Mouse (Mus musculus): ENCODE measurements around the gene Myadml2. TPM values are rescaled to one million over a fixed set of nuclear protein-coding genes. Genes with fewer than 3 reads are reported as not detected.
A peak's percentile ranks its signal among the peaks of the same experiment; 100 is the strongest.

The Myadml2 gene
- polyA plus RNA-seq, 1 experiment from 2014 or later = not detected

GRCm38 (mm10) chr11:120634810-120635209, 13.1 kb downstream of the Myadml2 start:
- Histone ChIP-seq H3K36me3 (no peaks in the 10 kb centered on the region), H3K27me3 (no peaks in the 10 kb centered on the region), H3K9me3 (no peaks in the 10 kb centered on the region), H3K27ac (replicated peaks) (no peak overlapping the region), H3K4me3 (no peak overlapping the region), H3K9ac (replicated peaks) (no peak overlapping the region), H3K4me1 (peaks cover 32% of the 10 kb centered on the region), H3K4me2 (replicated peaks) (no peak overlapping the region)
- WGBS = 81% methylated on average over 5 of the region's 5 CpGs
- ATAC-seq (replicated peaks) = no peak

DNA sequence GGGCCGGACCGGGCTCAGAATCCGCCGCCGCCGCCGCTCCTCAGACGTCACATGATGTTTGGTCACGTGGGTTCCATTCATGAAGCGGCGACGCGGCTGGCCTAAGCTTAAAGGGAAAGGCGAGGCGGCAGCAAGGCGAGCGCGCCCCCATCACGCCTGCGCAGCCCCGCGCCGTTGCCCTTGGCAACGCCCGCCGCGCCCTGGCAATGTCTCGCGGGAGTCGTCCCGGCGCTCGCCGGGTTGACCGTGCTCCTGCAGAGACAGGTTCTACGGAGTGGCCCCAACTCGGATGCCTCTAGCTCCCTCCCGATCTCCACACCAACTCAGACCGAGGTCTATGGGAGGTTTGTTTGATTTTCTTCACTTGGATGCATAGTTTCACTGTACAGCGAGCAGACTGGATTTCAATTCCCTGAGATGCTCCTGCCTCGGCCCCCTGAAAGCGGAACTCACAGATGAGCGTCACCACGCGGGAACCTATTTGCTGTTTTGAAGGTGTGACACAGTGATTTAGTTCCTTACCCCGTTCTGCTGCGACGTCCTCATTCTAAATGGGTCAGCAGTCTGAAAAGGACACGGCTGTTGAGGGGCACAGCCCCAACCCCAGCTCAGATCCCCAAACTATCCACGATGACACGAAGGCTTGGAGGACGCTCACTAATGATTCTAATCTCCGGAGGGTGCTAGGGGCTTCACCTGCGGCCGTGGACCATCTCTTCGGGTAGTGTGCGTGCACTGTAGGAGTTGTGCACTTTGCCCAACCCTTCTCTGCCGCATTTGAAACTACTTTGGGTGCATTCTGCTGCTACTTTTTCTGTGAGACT, 14.2 kb downstream of the Myadml2 start, which contains the start of gene Mafg:
Gene Mafg (minus strand): TSS at position 81 of the 824 bp plus-strand sequence.
- peak within 1 kb of the TSS; percentile 76 for H3K27ac ChIP-seq (replicated peaks)
- peak within 1 kb of the TSS; percentile 62 for H3K9ac ChIP-seq (replicated peaks)
- no peaks in the 10 kb centered on the region for H3K27me3 ChIP-seq
- H3K4me1 ChIP-seq = peaks cover 35% of the 10 kb centered on the region
- peaks cover 7% of the 10 kb centered on the region for H3K36me3 ChIP-seq
- peak within 1 kb of the TSS; percentile 90 for H3K4me2 ChIP-seq (replicated peaks)
- peak; percentile 93 for ATAC-seq (replicated peaks)
- WGBS = 11% methylated on average over 58 of the region's 58 CpGs
- H3K4me3 ChIP-seq = peak within 1 kb of the TSS; percentile 58
- no peaks in the 10 kb centered on the region for H3K9me3 ChIP-seq

- Histone ChIP-seq H3K9me3 (no peaks in the 10 kb centered on the region), H3K27me3 (no peaks in the 10 kb centered on the region), H3K27ac (replicated peaks) (peak overlapping the region; percentile 76), H3K4me3 (peak overlapping the region; percentile 58), H3K36me3 (peaks cover 10% of the 10 kb centered on the region), H3K4me1 (peaks cover 35% of the 10 kb centered on the region), H3K4me2 (replicated peaks) (peak overlapping the region; percentile 90), H3K9ac (replicated peaks) (peak overlapping the region; percentile 62)
- under 1% methylated on average over 106 of the region's 116 CpGs for WGBS
- peak; percentile 88 for ATAC-seq (replicated peaks)
Observed at GRCm38 (mm10) chr11:120632559-120633519, 15.1 kb downstream of the Myadml2 start.

DNA sequence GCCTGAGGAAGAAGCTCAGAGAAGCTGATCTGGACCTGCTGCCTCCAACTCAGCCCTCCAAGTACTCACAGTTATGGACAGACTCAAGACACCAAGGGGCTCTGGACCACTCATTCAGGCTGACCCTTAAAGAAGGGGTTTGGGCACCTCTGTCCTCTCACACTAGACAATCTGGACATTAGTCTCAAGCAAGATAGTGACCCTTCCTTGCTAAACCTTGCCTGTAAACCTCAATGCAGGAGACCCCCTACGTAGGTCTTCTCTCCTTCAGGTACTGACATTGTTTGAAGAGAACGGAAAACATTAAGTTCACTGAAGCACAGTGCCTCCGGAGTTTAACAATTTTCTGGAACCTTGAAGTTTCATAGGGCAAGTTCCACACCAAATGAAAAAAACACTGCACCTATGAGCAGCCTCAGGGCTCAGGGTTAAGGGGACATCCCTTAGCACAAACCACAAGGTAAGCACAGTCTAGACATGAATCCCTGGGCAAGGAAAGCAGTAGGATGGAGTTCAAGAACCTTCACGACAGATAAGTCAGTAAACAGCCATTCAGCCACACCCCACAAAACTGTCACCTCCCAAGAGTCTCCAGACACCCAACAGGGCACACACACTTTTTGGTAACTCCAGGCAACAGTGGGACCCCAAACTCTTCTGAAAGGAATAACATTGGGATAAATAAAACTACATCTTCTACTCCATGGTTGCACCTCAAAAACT, 16.1 kb downstream of the Myadml2 start:
- no peak overlapping the region for H3K27ac ChIP-seq (replicated peaks)
- peaks cover 35% of the 10 kb centered on the region for H3K4me1 ChIP-seq
- peak overlapping the region; percentile 90 for H3K4me2 ChIP-seq (replicated peaks)
- H3K36me3 ChIP-seq = peaks cover 17% of the 10 kb centered on the region
- peak overlapping the region; percentile 58 for H3K4me3 ChIP-seq
- no peak for ATAC-seq (replicated peaks)
- H3K27me3 ChIP-seq = no peaks in the 10 kb centered on the region
- no peaks in the 10 kb centered on the region for H3K9me3 ChIP-seq
- H3K9ac ChIP-seq (replicated peaks) = peak overlapping the region; percentile 62
- 67% methylated on average over 4 of the region's 4 CpGs for WGBS

GRCm38 (mm10) chr11:120630881-120631725, 16.9 kb downstream of the Myadml2 start:
- Histone ChIP-seq H3K4me1 (peaks cover 35% of the 10 kb centered on the region), H3K9me3 (no peaks in the 10 kb centered on the region), H3K27ac (replicated peaks) (no peak overlapping the region), H3K9ac (replicated peaks) (no peak overlapping the region; the same call in 1 of the 2 replicates), H3K27me3 (no peaks in the 10 kb centered on the region), H3K36me3 (peaks cover 22% of the 10 kb centered on the region), H3K4me3 (peak overlapping the region; percentile 58; the same call in 1 of the 2 replicates), H3K4me2 (replicated peaks) (peak overlapping the region; percentile 90; the same call in 1 of the 2 replicates)
- no peak for ATAC-seq (replicated peaks)
- WGBS = 50% methylated on average over 7 of the region's 7 CpGs

DNA sequence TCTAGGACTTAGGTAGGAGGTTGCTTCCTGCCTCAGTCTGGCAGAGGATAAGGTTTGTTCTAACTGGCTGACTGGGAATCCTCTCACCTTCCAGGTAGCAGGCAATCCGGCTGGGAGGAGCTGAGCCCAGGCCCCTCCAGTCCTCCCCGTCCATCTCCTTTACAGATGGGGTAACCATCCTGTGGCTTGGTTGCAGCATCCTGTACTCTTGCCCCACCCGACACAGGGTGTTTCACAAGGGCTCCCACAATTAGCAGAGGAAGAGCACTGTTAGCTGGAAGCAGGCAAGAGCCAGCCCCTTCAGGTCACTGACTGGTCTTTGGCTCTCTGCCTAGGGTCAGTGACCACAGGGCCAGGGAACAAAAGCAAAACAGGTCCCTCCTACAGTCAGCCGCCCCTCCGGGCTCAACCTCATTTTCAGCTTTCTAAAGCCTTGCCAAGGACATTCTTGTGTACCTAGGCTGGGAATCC, 17.5 kb downstream of the Myadml2 start:
- no peaks in the 10 kb centered on the region for H3K27me3 ChIP-seq
- H3K4me2 ChIP-seq (replicated peaks) = no peak overlapping the region
- H3K9me3 ChIP-seq = no peaks in the 10 kb centered on the region
- no peak overlapping the region for H3K9ac ChIP-seq (replicated peaks)
- ATAC-seq (replicated peaks) = no peak
- H3K27ac ChIP-seq (replicated peaks) = no peak overlapping the region
- peaks cover 41% of the 10 kb centered on the region for H3K4me1 ChIP-seq
- H3K36me3 ChIP-seq = peaks cover 22% of the 10 kb centered on the region
- WGBS = 37% methylated on average over 5 of the region's 5 CpGs
- H3K4me3 ChIP-seq = no peak overlapping the region

DNA sequence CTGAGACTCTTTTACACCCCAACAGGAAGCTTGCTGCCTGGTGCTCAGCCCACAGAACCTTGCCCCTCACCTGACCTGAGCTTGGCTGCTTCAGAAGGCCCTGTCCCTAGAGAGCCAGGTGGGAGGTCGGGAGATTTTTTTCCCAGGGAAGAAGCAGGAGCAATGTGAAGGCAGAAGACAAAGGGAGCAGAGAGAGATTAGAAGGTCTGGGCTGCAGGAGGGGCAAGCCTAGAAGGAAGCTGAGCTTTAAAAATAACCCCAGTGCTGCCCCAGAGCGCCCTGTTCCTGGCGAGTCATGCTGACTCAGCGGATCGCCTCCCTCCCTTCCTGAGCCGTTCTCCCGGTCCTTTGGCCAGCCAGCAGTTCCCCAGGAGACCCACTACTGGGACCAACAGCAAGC, 18.0 kb downstream of the Myadml2 start:
- no peak overlapping the region for H3K4me3 ChIP-seq
- H3K27ac ChIP-seq (replicated peaks) = no peak overlapping the region
- WGBS = 44% methylated on average over 7 of the region's 7 CpGs
- no peak overlapping the region for H3K9ac ChIP-seq (replicated peaks)
- H3K27me3 ChIP-seq = no peaks in the 10 kb centered on the region
- peaks cover 45% of the 10 kb centered on the region for H3K4me1 ChIP-seq
- no peak overlapping the region for H3K4me2 ChIP-seq (replicated peaks)
- H3K36me3 ChIP-seq = peaks cover 22% of the 10 kb centered on the region
- no peaks in the 10 kb centered on the region for H3K9me3 ChIP-seq
- no peak for ATAC-seq (replicated peaks)

GRCm38 (mm10) chr11:120629341-120629730, 18.6 kb downstream of the Myadml2 start:
- Histone ChIP-seq H3K27me3 (no peaks in the 10 kb centered on the region), H3K36me3 (peaks cover 22% of the 10 kb centered on the region), H3K4me3 (no peak overlapping the region), H3K9me3 (no peaks in the 10 kb centered on the region), H3K9ac (replicated peaks) (no peak overlapping the region), H3K27ac (replicated peaks) (no peak overlapping the region), H3K4me2 (replicated peaks) (no peak overlapping the region), H3K4me1 (peaks cover 46% of the 10 kb centered on the region)
- ATAC-seq (replicated peaks) = no peak
- 72% methylated on average over 23 of the region's 23 CpGs for WGBS

DNA sequence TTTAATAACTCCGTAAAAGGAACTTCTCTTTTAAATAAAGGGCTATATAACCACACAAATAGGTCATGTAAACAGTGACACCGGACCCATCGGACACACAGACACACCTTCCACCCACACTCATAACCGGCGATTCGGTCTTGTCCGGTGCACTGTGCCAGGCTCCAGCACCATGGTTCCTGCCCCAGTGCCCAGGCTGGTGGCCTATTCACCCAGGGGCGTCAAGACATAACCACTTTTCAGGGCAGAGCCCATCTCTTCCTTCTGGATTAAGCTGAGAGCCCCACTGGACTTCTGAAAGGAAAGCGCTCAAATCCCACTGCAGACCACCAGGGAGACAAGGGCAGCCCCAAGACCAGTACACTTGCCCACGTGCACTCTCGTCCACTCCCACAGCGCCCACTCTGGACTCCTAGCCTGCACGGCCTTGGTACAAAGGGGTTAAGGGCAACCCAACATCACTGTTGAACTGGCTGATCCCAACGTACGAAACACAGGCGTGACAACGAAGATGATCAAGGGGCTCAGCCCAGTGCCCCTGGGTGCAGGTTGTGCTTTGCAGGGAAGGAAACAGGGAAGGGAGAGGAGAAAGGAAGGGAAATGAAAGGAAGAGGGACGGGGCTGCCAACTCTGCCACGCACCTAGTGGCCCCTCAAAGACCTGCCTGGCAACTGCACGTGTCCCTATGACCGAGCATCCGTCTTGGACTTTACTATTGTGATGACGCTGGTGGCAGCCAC, 19.2 kb downstream of the Myadml2 start:
- no peaks in the 10 kb centered on the region for H3K27me3 ChIP-seq
- no peak for ATAC-seq (replicated peaks)
- peaks cover 22% of the 10 kb centered on the region for H3K36me3 ChIP-seq
- no peak overlapping the region for H3K4me3 ChIP-seq
- WGBS = 91% methylated on average over 23 of the region's 23 CpGs
- H3K4me2 ChIP-seq (replicated peaks) = no peak overlapping the region
- no peak overlapping the region for H3K9ac ChIP-seq (replicated peaks)
- H3K4me1 ChIP-seq = peaks cover 49% of the 10 kb centered on the region
- H3K9me3 ChIP-seq = no peaks in the 10 kb centered on the region
- H3K27ac ChIP-seq (replicated peaks) = no peak overlapping the region

GRCm38 (mm10) chr11:120627468-120628300, 20.3 kb downstream of the Myadml2 start:
- no peaks in the 10 kb centered on the region for H3K9me3 ChIP-seq

More at GRCm38 (mm10) chr11:120627468-120628300, 20.3 kb downstream of the Myadml2 start:
- no peak for ATAC-seq (replicated peaks)
- no peak overlapping the region for H3K9ac ChIP-seq (replicated peaks)
- no peak overlapping the region for H3K4me2 ChIP-seq (replicated peaks)
- peaks cover 53% of the 10 kb centered on the region for H3K4me1 ChIP-seq
- H3K27me3 ChIP-seq = no peaks in the 10 kb centered on the region
- 84% methylated on average over 22 of the region's 22 CpGs for WGBS
- H3K36me3 ChIP-seq = peaks cover 28% of the 10 kb centered on the region
- H3K4me3 ChIP-seq = no peak overlapping the region
- H3K27ac ChIP-seq (replicated peaks) = no peak overlapping the region

All from forebrain, embryonic 15.5 days (tissue).